23 mouse cellular contexts compared by ENCODE assay signal in genomic region chr17:75366332-75366731, GRCm38 (mm10).
"Had no signal": no experiment of that assay in that cellular context is flagged by ENCODE, and none has a peak within 500 bp of the region (broad histone marks: within the 10 kb centered on the region; RNA-seq: fewer than 3 reads in every experiment).

No protein-coding gene starts in this region.

- H3K9me3 ChIP-seq: hindbrain, embryonic 13.5 days; hindbrain, embryonic 15.5 days; kidney, embryonic 15.5 days; limb, embryonic 13.5 days; limb, embryonic 15.5 days; liver, embryonic 12.5 days had no signal

- H3K4me1 ChIP-seq: hindbrain, embryonic 13.5 days; hindbrain, embryonic 15.5 days; kidney, embryonic 15.5 days; liver, embryonic 12.5 days had no signal

- H3K27ac ChIP-seq: gastrocnemius, adult 2 months; hindbrain, embryonic 13.5 days; hindbrain, embryonic 15.5 days; hindbrain, postnatal 0 days; kidney, embryonic 15.5 days; kidney, postnatal 0 days; limb, embryonic 13.5 days; limb, embryonic 15.5 days; liver, embryonic 12.5 days; liver, embryonic 14.5 days had no signal

- H3K27me3 ChIP-seq: hindbrain, embryonic 13.5 days; hindbrain, embryonic 15.5 days; kidney, embryonic 15.5 days; limb, embryonic 13.5 days; limb, embryonic 15.5 days; liver, embryonic 12.5 days had no signal

- H3K4me3 ChIP-seq: gastrocnemius, adult 2 months; hindbrain, embryonic 13.5 days; hindbrain, embryonic 15.5 days; kidney, embryonic 15.5 days; limb, embryonic 13.5 days; limb, embryonic 15.5 days; liver, embryonic 12.5 days had no signal

- H3K9ac ChIP-seq: hindbrain, embryonic 13.5 days; hindbrain, embryonic 15.5 days; kidney, embryonic 15.5 days; limb, embryonic 13.5 days; limb, embryonic 15.5 days; liver, embryonic 12.5 days; liver, embryonic 14.5 days had no signal

- H3K4me2 ChIP-seq: hindbrain, embryonic 13.5 days; hindbrain, embryonic 15.5 days; kidney, embryonic 15.5 days; limb, embryonic 13.5 days; limb, embryonic 15.5 days; liver, embryonic 12.5 days had no signal

- H3K36me3 ChIP-seq: hindbrain, embryonic 13.5 days; hindbrain, embryonic 15.5 days had no signal

- ATAC-seq: hindbrain, postnatal 0 days; intestine, embryonic 16.5 days; liver, embryonic 12.5 days had no signal

- DNase-seq: gastrocnemius, adult 2 months; gastrocnemius, postnatal 10 days; gastrocnemius, postnatal 25 days; heart, postnatal 10 days; heart, postnatal 4 days; kidney, adult 11 months; kidney, adult 2 months; kidney, adult 9 months; kidney, postnatal 14 days; kidney, postnatal 36 days; layer of hippocampus, adult 9-11 months; layer of hippocampus, postnatal 36 days; lung, adult 18-20 months had no signal
